Mouse (Mus musculus): Measurements from ENCODE around the gene Aagab. TPM values are rescaled to one million over a fixed set of nuclear protein-coding genes. Genes with fewer than 3 reads are reported as not detected.

Aagab gene
- total RNA-seq, 2 experiments from 2014 or later = 20.6 to 24.8 TPM

DNA sequence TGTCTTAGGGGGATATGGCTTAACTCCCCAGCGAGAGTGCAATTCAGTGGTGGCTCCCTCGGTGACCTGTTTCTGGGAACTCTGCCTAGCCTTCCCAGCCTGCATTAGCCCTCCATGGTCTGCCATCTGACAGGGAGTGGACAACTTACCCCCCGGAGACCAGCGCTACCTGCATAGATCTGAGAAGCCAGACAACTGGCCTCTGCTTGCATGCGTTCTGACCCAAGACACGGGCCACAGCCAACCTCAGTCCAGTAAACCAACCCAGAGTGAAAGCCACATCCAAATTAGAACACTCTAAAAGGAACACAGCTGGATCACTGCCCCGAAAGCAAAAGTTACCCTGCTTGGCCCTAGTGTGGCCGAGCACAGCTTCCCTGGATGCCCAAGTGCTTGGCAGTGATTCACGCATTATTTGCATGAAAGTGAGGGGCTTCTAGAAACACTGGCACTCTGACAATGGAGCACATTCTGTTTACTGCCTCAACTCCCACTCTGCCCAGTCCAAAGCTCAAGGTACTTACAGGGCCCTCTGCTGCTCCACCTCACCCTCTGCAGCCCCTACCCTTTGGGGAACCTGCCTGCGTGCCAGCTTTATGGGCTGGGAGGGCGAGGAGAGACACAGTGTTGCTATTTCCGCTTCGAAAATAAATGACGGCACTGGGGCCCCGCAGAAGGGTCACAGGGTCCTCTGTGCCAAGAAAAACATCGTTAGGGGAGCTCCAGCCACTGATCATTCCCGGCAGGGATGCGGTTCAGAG lies 64.3 kb downstream of the Aagab start:
- DNase-seq = peak; percentile 73 to 78
- intact Hi-C loops (cut with DNase I) = loop anchor here (5.0 kb wide), 2 partner anchors 41 to 91 kb away; partner anchors contain the start of gene Smad3

DNA sequence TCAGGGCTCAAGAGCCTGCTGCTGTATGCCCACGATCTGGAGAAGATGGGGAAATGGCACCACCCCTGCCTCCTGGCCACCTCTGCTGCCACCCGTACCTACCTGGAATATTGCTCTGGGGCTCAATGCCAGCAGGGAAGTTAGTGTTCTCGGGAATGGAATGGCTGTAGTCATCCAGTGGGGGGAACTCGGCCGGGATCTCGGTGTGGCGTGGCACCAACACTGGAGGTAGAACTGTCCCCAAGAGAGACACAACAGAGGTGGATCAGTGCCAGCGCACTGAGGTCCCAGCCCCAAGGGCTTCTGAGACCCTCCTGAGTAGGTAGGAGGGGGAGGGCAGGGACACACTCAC lies 64.9 kb downstream of the Aagab start:
- DNase-seq = no peak
- intact Hi-C loops (cut with DNase I) = loop anchor here (5.0 kb wide), 2 partner anchors 40 to 90 kb away; partner anchors contain the start of gene Smad3

DNA sequence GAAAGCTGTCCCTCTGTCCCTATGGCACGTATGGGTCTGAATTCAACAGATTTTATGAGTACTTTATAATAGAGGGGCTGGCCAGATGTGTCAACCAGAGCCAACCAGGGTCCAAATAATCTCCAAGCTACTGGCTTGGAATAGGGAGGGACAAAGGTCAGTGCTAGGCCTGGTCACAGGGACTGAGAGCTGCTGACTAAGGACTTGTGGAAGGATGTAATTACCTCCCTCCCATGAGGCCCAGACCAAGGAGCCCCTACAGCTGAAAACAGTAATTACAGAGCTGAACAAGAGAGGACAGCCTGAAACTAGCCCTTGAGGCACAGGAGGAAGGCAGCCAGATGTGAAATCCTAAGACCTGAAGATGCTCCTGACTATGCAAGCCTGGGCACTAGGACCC lies 66.2 kb downstream of the Aagab start:
- intact Hi-C loops (cut with DNase I) = loop anchor here (5.0 kb wide), 2 partner anchors 39 to 89 kb away; partner anchors contain the start of gene Smad3
- no peak for DNase-seq

DNA sequence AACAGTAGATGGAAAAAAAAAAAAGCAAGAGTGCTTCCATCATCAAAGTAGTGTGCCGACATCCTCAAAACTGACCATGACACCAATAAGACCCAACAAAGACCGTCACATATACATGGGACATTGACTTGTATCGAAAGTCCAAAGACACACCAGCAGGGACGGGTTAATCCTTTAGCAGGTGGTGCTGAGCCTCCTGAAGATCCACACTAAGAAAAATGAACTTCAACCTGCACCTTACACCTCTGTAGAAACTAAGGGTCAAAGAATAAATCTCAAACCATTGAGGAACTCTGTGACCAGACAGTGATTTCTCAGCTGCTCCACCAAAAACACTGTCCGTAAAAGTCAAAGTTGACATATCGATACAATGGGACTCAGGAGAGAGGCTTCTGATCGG lies 67.4 kb downstream of the Aagab start:
- intact Hi-C loops (cut with DNase I) = loop anchor here (5.0 kb wide), 2 partner anchors 37 to 87 kb away; partner anchors contain the start of gene Smad3
- DNase-seq = no peak

DNA sequence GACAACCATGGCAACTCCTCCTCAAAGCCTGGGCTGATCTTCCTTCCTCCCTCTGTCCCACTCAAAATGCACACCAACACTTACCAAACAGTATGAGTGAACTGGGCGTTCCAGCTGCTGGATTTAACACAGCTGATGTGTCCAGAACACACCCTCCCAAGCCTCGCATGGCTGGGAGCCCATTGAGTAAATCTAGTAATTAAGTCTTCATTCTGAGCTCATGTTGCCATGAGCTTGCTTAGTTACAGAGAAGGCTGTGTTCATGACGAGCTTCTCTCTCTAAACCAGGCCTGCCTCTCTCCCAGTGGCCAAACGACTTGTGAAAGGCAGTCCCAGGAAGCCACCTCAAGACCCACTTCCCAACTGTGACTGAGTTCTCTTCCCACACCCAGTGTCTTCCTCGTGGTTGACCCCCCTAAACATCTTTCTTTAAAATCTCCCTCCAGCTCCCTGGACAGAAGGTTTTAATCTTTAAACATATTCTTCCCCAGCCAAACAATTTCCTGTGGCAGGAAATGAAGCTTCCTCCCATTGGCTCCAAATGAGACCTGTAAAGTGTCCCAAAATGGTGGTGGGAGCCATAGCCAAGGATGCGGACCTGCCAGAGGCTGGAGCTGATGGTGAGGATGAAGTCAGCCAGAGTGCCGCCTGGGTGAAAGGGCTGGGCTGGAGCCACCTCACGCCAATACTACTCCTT lies 70.5 kb downstream of the Aagab start:
- intact Hi-C loops (cut with DNase I) = loop anchor here (2.0 kb wide), 1 partner anchor 42 kb away; no protein-coding TSS in a partner anchor
- peak; percentile 69 to 72 for DNase-seq

DNA sequence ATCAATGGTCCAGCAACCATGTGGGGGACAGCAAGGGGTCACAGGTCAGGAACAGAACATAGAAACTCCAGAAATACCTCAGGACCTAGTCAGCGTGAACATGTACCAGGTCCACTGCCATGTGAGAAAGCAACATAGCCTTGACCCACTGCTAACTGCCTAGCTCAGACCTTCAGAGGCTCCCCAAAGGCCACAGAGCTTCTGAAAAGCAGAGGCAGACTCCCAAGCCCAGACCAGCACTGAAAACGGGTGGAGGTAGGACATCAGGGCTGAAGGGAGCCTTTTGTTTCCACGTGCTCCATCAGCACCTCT lies 71.0 kb downstream of the Aagab start:
- peak in 1 of 2 experiments; percentile 16 for DNase-seq
- intact Hi-C loops (cut with DNase I) = loop anchor here (2.0 kb wide), 1 partner anchor 41 kb away; no protein-coding TSS in a partner anchor

DNA sequence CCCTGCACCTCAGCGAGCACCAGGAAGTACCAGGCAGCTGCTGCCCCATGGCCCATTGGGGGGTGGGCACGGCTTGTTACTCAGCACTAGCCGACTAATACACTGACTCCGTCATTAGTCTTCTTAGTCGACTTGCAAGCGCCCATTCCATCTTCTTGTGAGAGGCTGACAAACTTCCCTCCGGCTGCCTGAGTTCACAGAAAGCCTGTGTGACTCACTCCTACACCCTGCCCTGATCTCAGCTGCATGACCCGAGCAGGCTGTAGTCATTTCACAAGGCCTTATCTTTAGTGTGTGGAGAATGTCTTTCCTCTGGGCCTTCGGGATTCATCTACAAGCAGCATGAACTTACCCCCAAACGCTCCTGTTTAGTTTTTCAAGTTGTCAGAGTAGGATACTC lies 72.2 kb downstream of the Aagab start:
- peak; percentile 24 to 31 for DNase-seq
- intact Hi-C loops (cut with DNase I) = no loop called here

DNA sequence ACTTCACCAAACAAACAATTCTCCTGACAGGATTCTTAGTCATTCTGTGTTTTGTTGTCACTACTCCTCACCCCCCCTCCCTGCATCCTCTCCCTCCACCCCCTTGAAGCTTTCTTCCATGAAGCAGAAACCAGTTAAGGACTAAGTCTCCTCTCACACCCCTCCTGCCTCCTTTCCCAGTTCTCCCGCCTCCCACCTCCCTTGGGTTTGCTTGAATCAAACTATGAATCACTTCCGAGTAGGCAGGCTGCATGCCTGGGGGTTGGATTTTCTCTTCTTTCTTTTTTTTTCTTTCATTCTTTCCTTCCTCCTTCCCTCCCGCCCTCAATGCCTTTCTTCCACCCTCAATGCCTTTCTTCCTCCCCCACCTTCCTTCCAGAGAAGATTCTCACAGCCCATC lies 75.2 kb downstream of the Aagab start:
- peak in 1 of 2 experiments; percentile 55 for DNase-seq
- intact Hi-C loops (cut with DNase I) = no loop called here

DNA sequence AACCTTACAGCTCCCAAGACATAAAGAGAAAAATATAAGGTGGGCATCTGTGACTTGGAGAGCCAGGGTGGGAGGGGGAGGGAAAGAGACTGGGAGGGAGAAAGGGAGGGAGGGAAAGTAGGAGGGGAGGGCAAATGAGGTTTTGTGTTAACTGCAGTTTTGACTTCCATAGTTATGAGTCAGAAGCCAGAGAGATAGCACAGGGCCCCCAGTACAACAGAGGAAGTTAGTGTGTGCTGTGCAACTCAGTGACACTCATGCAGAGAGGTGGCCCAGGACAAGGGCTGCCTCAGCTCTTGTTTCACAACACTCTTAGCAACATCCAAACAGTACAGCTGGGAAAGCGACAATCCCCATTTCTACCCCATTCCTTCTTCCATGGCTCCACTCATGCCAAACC lies 75.6 kb downstream of the Aagab start:
- intact Hi-C loops (cut with DNase I) = no loop called here
- peak in 1 of 2 experiments; percentile 21 for DNase-seq

DNA sequence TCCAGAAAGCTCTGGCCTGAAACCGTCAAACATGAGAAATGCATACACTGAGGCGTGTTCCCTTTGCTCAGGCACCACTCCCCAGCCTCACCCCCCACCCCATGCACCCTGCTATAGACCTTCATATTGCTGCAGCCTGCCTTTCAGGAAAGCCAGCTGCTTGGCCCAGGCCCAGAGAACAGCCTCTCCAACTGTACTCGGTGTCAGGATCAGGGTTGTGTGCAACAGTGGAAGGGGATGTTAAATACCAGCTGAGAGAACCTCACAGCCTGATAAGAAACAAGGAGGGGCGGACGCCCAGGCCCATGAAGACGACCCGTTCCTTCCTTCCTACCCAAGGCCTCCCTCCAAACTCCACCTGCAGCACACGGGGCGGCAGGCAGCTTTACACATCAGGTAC lies 79.8 kb downstream of the Aagab start:
- intact Hi-C loops (cut with DNase I) = no loop called here
- no peak for DNase-seq

DNA sequence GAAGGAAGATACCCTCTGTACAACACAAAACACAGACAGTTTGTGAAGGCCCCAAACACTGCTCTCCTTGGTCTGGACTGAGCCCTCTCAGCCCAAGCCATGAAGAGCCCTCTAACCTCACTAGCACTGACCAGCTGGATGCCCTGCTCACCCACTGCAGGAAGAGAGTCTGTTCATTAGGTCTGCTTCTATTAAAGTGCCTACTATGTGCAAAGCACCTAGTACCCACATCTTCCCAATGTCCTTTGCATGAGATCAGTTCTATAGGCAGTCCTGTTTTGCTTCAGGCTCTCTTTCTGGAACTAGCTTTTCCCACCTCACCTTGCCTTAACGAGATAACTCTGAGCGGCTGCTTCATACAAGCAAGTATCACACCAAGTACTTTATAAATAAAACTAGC lies 80.5 kb downstream of the Aagab start:
- intact Hi-C loops (cut with DNase I) = no loop called here

DNA sequence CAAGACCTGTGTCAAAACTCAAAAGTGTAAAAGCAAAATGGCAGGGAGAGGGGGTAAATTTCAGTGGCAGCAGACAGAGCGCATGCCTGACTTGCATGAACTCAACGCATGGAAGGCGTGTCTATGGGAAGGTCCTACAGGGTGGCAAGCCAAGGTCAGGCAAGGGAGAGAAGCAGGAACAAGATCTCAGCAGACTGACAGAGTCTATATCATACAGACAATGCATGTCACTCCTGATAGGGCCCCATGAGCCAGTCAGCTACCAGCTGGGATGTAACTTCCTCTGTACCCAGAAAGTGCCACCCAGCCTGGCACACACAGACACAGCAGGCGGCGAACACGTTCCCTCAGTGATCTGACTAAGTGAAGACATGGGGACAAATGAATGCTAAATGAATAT lies 81.8 kb downstream of the Aagab start:
- no peak for DNase-seq
- intact Hi-C loops (cut with DNase I) = no loop called here

More for the DNA sequence above, 80.5 kb downstream of the Aagab start:
- no peak for DNase-seq

DNA sequence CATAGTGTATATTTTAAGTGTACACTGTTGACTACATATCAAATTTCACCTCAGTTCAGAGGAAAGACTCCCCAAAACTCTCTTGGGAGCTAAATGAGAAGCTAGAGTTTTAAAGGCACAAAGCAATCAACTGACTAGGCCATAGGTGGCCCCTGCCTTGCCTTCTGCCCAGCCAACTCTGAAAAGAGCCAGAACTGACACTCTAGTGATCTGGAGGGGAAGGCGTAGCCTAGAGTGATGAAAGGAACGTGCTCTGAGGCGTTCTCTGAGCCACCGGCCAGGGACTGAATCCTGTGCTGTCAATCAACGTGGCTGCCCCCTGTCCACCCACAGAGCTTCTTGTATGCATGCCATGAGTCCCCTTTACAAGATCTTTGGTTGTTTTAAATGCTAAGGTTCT lies 82.9 kb downstream of the Aagab start:
- DNase-seq = no peak
- intact Hi-C loops (cut with DNase I) = no loop called here

DNA sequence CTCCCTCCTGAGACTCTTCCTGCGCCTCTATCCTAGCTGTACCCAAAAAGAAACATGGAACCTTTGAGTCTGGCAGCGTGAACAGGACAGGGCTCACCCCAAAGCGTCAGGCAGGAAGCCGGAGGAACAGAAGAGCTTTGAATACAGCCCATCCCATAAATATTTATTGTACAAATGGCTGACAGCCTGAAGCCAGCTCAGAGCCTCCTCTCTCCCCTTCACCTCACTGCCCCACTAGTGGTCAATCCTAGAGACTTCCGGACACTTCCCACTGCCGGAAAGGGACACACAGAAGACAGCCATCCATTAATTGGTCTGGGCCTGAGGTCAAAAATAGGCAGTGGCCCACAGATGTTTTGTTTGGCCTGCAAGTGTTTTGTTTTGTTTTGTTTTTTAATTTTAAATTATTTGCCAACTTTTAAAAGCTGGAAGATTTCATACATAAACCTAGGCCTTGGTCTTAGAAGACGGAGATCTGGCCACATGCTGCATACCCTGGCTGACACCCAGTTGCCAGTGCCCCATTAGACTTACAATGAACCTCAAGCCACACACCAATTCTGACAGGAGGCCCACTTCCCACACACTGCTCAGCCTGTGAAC lies 85.1 kb downstream of the Aagab start:
- intact Hi-C loops (cut with DNase I) = no loop called here
- no peak for DNase-seq

DNA sequence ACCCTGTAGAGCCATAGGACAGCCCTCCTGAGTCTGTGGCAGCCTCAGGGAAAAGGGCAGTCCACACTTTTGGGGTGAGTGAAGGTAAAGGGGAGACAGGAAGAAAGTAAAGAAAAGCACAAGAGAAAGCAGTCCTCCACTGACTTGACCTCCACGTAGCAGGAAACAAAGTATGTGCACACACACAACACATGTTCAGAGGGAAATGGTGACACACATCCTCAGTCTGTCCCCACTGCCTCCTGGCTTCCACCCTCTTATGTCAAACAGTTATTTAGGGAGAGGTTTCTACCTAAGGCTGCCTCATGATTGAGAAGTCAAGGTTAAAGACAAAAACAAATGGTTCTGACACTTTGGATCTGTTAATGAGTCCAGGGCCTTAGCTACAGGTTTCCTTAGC lies 88.1 kb downstream of the Aagab start:
- intact Hi-C loops (cut with DNase I) = no loop called here
- DNase-seq = no peak

DNA sequence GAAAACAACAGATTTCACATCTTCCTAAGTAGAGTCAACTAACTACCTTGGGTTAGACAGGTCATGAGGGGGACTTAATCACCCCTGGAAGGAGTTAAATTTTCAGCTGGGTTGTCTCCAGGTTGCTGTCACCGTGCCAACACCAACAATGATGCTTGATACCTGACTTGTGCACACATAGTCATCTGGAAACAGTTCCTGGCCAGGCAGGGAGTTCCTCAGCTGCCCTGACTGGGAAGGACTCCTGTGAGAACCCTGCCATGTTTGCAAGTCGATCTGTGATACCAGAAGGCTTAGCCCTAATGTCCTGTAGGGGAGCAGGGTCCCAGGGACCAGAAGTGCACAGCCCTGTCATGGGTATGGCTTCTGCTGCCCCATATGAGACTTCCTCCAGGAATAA lies 89.5 kb downstream of the Aagab start:
- no peak for DNase-seq
- intact Hi-C loops (cut with DNase I) = no loop called here

Other genes with a start within 250 kb of the Aagab start
- gene Map2k5, start 224.8 kb upstream of the Aagab start, total RNA-seq (2021) = 10 to 100 TPM; 24.4 to 25.1 TPM
- gene 2300009A05Rik, start 203.4 kb upstream of the Aagab start, total RNA-seq (2021) = 10 to 100 TPM; 49.3 to 53.9 TPM
- not detected for gene Iqch, start 167 bp upstream of the Aagab start, total RNA-seq (2021)
- gene Smad3, start 155.3 kb downstream of the Aagab start, total RNA-seq (2021) = 10 to 100 TPM; 17.0 to 22.6 TPM

Data from heart, postnatal 10 days (tissue).